Mouse (Mus musculus) hindbrain, embryonic 13.5 days (tissue): ENCODE measurements around the gene B4galt4. TPM values are rescaled to one million over a fixed set of nuclear protein-coding genes. Genes with fewer than 3 reads are reported as not detected.
"Not testable (repeated sequence)": the region's sequence is repeated elsewhere in the genome, so short reads cannot be mapped to it uniquely, and the experiment has no call there.

Experiments
- ATAC-seq: fragments of 200-750 bp; cut with Nextera tagmentation; 2 replicates; pipeline ENCODE4 v1.8.0; 2017; ENCODE audit warnings: moderate TSS enrichment; ENCODE audit not compliant: low FRiP score
- H3K27ac ChIP-seq: fragments of 300-500 bp; sonication (generic); 2 replicates; pipeline ENCODE4 v1.5.1; 2015; ENCODE audit warnings: inconsistent platforms, mild to moderate bottlenecking, moderate library complexity
- H3K27me3 ChIP-seq: fragments of 300-500 bp; sonication (generic); 2 replicates; pipeline ENCODE4 v1.6.1; 2015; ENCODE audit warnings: mild to moderate bottlenecking, inconsistent platforms
- H3K36me3 ChIP-seq: fragments of 300-500 bp; sonication (generic); 2 replicates; pipeline ENCODE4 v1.6.1; 2015; ENCODE audit warnings: mild to moderate bottlenecking, inconsistent platforms
- H3K4me1 ChIP-seq: fragments of 300-500 bp; sonication (generic); replicated peaks from 2 replicates; pipeline ENCODE4 v1.6.1; 2015; ENCODE audit warnings: inconsistent platforms
- H3K4me2 ChIP-seq: fragments of 300-500 bp; sonication (generic); 2 replicates; pipeline ENCODE4 v1.6.1; 2015; ENCODE audit warnings: inconsistent platforms, mild to moderate bottlenecking, moderate library complexity
- H3K4me3 ChIP-seq: fragments of 300-500 bp; sonication (generic); 2 replicates; pipeline ENCODE4 v1.5.1; 2015; ENCODE audit warnings: mild to moderate bottlenecking, inconsistent platforms
- H3K9ac ChIP-seq: fragments of 300-500 bp; sonication (generic); 2 replicates; pipeline ENCODE4 v1.6.1; 2015; ENCODE audit warnings: mild to moderate bottlenecking, inconsistent platforms
- H3K9me3 ChIP-seq: fragments of 300-500 bp; sonication (generic); 2 replicates; pipeline ENCODE4 v1.6.1; 2016; ENCODE audit warnings: inconsistent platforms
- WGBS: fragments of 180-500 bp; shearing (Covaris S2); methylation state at CpG from one replicate; pipeline ENCODE4 v1.1.7; 2015; 5-methylcytosine and 5-hydroxymethylcytosine counted together
- polyA plus RNA-seq: library from polyadenylated mRNA; unstranded; fragments of >200 nt; fragmentation: Nextera tagmentation; extraction: Ambion mirVana; gene quantifications from 2 replicates; pipeline ENCODE4 v1.2.1, GENCODE M21; 2015

Gene B4galt4
- polyA plus RNA-seq, 1 experiment from 2014 or later: 30.0 TPM

DNA sequence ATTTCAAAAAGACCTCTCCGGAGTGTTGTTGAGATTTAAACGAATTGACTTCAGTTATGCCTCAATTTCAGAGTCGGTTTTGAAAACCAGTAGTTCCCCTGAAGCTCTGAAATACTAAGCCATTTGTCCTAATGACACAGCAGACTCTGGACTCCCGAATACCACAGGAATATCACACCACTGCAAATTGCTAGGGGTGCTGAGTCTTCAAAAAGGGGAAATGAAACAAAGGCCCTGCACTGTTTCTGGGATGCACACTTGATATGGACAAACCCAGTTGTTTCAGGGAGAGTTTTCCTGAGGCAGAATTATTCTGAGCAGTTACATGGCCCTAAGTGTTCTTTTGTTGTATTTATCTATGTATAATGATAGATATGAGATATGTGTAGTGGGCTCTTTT, 30.8 kb upstream of the B4galt4 start:
- H3K27me3 ChIP-seq: no peaks in the 10 kb centered on the region
- peaks cover 13% of the 10 kb centered on the region for H3K4me1 ChIP-seq
- H3K4me3 ChIP-seq: peak overlapping the region; percentile 69
- peak overlapping the region; percentile 90 for H3K4me2 ChIP-seq
- ATAC-seq: no peak
- H3K27ac ChIP-seq: no peak overlapping the region
- H3K9me3 ChIP-seq: no peaks in the 10 kb centered on the region
- WGBS: 61% methylated on average over 4 of the region's 4 CpGs
- no peak overlapping the region for H3K9ac ChIP-seq
- no peaks in the 10 kb centered on the region for H3K36me3 ChIP-seq

DNA sequence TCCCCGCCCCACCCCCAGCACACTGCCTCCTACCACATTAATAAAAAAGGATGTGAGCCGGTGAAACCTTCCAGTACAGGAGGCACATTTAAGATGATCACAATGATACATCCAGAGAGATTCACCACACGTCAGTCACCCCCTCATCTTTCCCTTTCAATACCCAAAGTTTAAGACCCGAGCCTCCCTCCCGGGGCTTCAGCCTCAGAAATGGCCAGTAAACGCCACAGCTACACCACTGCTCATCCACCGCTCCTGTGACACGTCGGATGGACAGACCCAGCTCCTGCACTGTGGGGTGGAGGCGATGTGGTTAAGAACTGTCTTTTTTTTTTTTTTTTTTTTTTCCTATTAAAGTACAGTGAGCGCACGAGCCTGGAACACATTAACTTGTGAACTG, 30.0 kb upstream of the B4galt4 start:
- Histone ChIP-seq H3K9me3 (no peaks in the 10 kb centered on the region), H3K4me3 (peak overlapping the region; percentile 69), H3K4me1 (peaks cover 13% of the 10 kb centered on the region), H3K27me3 (no peaks in the 10 kb centered on the region), H3K36me3 (no peaks in the 10 kb centered on the region), H3K27ac (no peak overlapping the region), H3K9ac (peak overlapping the region; percentile 84), H3K4me2 (peak overlapping the region; percentile 90)
- ATAC-seq: peak; percentile 15; the same call in 1 of the 2 replicates
- WGBS: 6% methylated on average over 12 of the region's 12 CpGs

DNA sequence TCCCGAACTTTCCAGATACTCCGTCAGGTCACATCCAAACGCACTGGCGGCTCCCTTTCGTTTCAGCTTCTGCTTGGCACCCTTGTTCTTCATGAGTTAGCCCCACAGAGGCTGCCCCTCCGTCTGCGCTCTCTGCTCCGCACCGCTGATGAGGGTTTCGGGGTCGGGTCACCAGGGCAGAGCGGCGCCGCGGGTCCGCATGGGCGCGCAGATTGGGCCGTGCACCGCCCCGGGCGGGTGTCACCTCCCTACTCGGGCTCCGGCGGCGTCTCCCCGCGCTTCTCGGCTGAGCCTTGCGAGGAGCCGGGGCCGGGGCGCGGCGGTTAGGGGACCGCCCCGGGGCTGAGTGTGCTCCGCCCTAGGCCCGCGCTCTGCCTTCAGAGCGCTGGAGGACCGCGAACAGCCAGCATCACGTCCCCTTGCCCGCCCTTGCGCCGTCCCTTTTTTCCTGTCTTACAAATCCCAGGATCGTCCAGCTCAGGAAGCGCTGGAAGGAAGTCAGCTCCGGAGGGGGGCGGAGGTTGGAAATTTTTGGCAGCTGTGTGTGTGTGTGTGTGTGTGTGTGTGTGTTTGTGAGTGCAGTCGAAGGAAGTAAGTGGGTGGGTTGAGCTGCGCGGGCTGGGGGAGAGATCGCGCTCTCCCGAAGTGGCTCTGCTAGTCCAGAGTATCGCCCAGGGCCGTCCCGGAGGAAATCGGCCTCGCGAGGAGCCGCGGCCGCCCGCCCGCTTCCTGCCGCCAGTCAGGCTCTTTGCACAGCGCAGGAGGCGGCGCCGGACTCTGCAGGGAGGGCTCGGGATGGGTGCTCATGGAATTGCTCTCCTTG, 29.3 kb upstream of the B4galt4 start, which contains the start of gene Arhgap31:
Gene Arhgap31 (minus strand): TSS at position 694 of the 823 bp plus-strand sequence.
- peaks cover 13% of the 10 kb centered on the region for H3K4me1 ChIP-seq
- H3K4me3 ChIP-seq: peak within 1 kb of the TSS; percentile 69
- WGBS: under 1% methylated on average over 74 of the region's 74 CpGs
- H3K9me3 ChIP-seq: no peaks in the 10 kb centered on the region
- H3K4me2 ChIP-seq: peak within 1 kb of the TSS; percentile 90
- H3K27me3 ChIP-seq: no peaks in the 10 kb centered on the region
- no peaks in the 10 kb centered on the region for H3K36me3 ChIP-seq
- H3K9ac ChIP-seq: peak within 1 kb of the TSS; percentile 84
- peak; percentile 92 for ATAC-seq
- peak within 1 kb of the TSS; percentile 70 for H3K27ac ChIP-seq

DNA sequence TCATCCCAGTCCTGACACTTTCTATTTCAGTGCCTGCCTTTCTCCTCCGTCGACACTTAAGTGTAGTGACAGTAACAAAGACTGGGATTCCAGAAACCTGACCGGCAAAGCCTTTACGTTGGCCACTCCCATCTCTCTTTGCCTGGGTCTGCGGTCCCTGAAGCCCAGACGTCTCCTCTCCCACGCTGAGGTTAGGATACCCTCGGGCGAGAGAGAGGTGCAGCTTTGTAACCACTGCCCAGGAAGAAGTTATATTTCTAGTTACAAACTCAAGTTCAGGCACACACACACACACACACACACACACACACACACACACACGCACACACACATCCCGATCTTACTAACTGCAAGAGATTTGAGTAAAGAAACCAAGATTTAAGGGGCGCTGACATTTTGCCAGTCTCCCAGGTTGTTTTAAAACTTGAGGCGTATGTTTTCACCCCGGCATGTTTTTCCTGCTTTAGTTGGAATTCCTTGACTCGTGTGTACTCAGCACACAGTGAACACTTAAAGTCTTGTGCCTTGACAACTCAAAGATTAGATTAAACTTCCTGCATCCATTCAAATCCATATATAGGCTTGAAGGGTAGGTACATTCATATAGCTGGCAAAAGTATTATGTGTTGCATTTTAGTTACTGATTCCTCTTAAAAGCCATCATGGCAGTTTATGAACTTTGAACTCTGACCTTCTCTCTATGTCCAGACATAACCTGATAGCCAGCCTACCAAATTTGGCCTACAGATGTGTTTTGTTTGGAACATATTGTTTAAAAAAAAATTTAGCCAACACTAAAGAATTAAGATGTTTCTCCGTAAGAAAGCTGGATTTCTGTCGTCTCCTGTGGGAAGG, 28.4 kb upstream of the B4galt4 start:
- peaks cover 13% of the 10 kb centered on the region for H3K4me1 ChIP-seq
- H3K36me3 ChIP-seq: no peaks in the 10 kb centered on the region
- H3K4me2 ChIP-seq: peak overlapping the region; percentile 90
- peak overlapping the region; percentile 70 for H3K27ac ChIP-seq
- peak; percentile 67 for ATAC-seq
- H3K9me3 ChIP-seq: no peaks in the 10 kb centered on the region
- WGBS: 31% methylated on average over 17 of the region's 17 CpGs
- H3K27me3 ChIP-seq: no peaks in the 10 kb centered on the region
- H3K9ac ChIP-seq: peak overlapping the region; percentile 84
- peak overlapping the region; percentile 69 for H3K4me3 ChIP-seq

DNA sequence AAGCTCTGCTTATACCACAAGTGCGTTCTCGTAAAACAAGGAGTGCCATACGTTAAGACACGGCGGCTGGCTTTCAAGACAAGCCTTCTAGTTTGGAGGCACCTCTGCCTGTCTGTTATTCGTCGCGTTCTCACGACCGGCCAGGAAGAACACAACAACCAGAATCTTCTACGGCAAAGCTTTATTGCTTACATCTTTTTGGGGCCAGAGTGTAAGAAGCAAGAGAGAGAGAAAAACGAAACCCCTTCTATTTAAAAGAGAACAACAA, 27.9 kb upstream of the B4galt4 start:
- 73% methylated on average over 11 of the region's 12 CpGs for WGBS
- H3K27ac ChIP-seq, H3K4me3 ChIP-seq, H3K9me3 ChIP-seq, H3K36me3 ChIP-seq, ATAC-seq, H3K9ac ChIP-seq, H3K27me3 ChIP-seq: not testable (repeated sequence)
- peaks cover 13% of the 10 kb centered on the region for H3K4me1 ChIP-seq
- H3K4me2 ChIP-seq: peak overlapping the region; percentile 90

DNA sequence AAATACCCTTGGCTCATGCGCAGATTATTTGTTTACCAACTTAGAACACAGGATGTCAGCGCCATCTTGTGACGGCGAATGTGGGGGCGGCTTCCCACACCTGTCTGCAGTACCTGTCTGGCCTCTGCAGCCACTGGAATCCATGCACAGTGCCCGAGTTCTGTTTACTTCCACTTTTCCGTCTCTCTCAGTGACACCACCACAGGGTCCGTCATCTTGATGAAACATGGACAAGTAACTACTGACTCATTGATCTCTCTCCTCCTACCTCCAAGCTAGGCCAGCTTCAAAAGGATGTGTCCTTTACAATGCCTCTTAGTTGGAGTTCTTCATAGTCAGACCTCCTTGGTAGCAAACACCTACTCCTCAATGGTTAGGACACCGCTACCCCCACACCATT, 20.7 kb upstream of the B4galt4 start:
- WGBS: 93% methylated on average over 9 of the region's 9 CpGs

DNA sequence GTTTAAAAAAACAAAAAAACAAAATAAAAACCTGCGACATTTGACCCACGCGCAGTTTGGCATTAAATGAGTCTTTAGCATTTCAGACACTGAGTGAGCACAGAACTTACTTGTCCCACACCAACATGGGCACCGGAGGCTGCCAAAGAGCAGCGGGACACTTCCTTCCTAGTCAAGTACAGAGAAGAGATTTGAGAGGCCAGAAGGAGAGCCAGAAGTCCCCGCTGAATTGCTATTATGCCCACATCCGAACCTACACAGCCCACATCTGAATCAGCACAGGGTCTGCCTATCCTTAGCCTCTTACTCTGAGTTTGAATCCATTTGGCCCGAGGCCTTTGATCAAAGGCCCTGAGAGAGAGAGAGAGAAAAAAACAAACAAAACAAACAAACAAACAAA, 17.8 kb upstream of the B4galt4 start:
- H3K4me1 ChIP-seq: no peaks in the 10 kb centered on the region
- H3K27ac ChIP-seq: no peak overlapping the region
- WGBS: 86% methylated on average over 8 of the region's 8 CpGs
- no peaks in the 10 kb centered on the region for H3K9me3 ChIP-seq
- no peak overlapping the region for H3K4me3 ChIP-seq
- H3K36me3 ChIP-seq: no peaks in the 10 kb centered on the region
- no peaks in the 10 kb centered on the region for H3K27me3 ChIP-seq
- no peak overlapping the region for H3K4me2 ChIP-seq
- H3K9ac ChIP-seq: no peak overlapping the region
- ATAC-seq: no peak

More for the DNA sequence above, 20.7 kb upstream of the B4galt4 start:
- H3K36me3 ChIP-seq: no peaks in the 10 kb centered on the region
- no peak overlapping the region for H3K9ac ChIP-seq
- H3K4me1 ChIP-seq: no peaks in the 10 kb centered on the region
- no peak overlapping the region for H3K27ac ChIP-seq
- H3K27me3 ChIP-seq: no peaks in the 10 kb centered on the region
- ATAC-seq: no peak
- H3K9me3 ChIP-seq: no peaks in the 10 kb centered on the region
- H3K4me2 ChIP-seq: no peak overlapping the region
- H3K4me3 ChIP-seq: no peak overlapping the region

DNA sequence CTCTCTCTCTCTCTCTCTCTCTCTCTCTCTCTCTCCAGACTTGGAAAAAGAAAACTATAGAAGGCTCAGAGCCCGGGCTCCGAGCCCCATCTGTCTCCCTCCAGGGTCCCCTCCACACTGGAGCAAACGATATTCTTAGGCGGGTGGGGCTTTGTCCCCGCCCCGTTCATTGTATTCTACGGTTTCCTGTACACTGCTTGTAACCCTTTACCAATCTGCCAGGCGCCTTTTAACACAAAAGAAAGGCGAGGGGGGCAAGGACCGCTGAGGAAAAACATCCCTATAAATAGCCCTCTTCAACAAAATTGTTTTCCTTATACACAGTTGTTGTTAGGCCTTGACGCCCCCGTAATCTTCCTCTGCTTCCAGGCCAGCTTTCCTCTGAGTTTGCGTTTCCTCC, 17.1 kb upstream of the B4galt4 start:
- H3K27me3 ChIP-seq: no peaks in the 10 kb centered on the region
- no peaks in the 10 kb centered on the region for H3K4me1 ChIP-seq
- no peak overlapping the region for H3K4me2 ChIP-seq
- 57% methylated on average over 13 of the region's 13 CpGs for WGBS
- no peaks in the 10 kb centered on the region for H3K9me3 ChIP-seq
- no peak overlapping the region for H3K27ac ChIP-seq
- H3K4me3 ChIP-seq: no peak overlapping the region
- H3K36me3 ChIP-seq: no peaks in the 10 kb centered on the region
- no peak overlapping the region for H3K9ac ChIP-seq
- no peak for ATAC-seq

DNA sequence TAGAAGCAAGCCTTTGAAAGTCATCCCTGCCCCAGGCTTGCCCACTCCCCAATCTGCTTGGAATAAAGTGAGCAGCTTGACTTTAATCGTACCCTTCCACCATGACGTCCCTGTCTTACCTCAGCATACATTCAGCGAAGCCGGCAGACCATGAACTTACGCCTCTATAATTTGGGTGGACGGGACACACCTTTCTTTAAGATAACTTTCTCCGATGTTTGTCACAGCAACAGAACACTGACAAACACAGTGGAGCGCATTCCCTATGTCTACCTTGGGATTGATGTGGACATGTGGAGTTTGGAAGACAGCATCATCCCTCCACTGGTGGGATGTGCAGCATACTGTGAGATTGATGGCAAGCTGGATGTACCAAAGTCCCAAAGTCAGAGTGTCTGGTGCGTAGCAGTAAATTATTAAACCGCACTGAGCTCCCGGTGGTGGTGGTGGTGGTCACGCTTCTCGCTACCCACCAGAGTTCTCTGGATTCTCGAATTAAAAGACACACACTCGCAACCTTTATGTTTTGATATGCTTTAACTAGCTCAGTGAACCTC, 13.4 kb upstream of the B4galt4 start:
- ATAC-seq: no peak
- no peaks in the 10 kb centered on the region for H3K36me3 ChIP-seq
- no peaks in the 10 kb centered on the region for H3K4me1 ChIP-seq

DNA sequence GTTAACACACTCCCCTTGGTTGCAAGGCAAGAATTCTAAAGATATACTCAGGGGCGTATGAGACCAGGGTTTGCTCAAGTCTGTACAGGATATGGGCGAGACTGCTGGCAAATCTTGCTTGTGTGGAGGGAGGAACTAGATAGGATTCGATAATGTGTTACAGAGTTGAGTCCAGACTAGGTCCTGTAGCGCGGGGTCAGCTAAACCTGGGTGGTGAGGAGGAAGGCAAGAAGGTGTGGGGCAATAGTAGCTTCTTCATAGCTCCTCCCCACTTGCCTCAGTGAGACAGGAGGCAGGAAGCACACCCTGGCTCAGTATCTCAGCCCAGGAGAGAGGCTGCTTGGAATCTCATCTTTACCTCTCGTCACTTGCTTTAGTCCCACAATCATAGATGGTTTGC, 12.9 kb upstream of the B4galt4 start:
- no peaks in the 10 kb centered on the region for H3K36me3 ChIP-seq
- no peak overlapping the region for H3K4me3 ChIP-seq
- 0 out of 2 replicates have a peak, but pooled peaks have one; percentile 17 for ATAC-seq
- H3K4me1 ChIP-seq: no peaks in the 10 kb centered on the region
- no peak overlapping the region for H3K27ac ChIP-seq
- no peak overlapping the region for H3K9ac ChIP-seq
- H3K27me3 ChIP-seq: no peaks in the 10 kb centered on the region
- 83% methylated on average over 6 of the region's 6 CpGs for WGBS
- no peaks in the 10 kb centered on the region for H3K9me3 ChIP-seq
- no peak overlapping the region for H3K4me2 ChIP-seq

More for the DNA sequence above, 13.4 kb upstream of the B4galt4 start:
- Histone ChIP-seq H3K27ac (no peak overlapping the region), H3K9ac (no peak overlapping the region), H3K4me3 (no peak overlapping the region), H3K4me2 (no peak overlapping the region), H3K9me3 (no peaks in the 10 kb centered on the region), H3K27me3 (no peaks in the 10 kb centered on the region)
- WGBS: 91% methylated on average over 15 of the region's 15 CpGs

DNA sequence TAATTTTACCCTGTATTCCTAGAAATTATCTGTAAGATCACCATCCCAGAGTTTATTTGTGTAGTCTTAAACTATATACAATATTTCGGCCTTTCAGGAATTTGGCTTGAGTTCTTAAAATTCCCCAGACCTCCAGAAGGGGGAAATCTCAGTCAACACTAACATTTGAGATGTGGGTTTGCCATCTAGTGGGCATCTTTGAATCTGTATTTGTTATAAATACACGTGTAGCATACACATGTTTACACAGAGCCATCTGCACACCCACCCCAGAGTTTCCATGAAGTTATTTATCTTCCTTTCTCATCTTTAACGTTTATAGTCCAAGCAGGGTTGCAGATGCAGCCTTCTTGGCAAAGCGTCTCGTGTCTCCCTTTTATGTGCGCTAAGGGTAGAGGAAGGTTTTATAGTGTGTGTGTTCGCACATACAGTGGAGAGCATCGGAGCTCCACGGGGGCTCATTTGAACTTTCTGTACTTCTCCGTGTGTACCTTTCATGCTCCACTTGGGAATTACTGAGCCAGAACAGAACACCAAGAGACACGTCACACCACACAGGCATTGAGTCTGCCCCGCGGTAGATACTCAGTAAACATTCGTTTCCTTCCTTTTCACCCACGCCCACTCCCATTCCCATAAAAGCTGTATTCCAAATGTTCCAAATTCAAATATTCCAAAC, 12.3 kb upstream of the B4galt4 start:
- H3K4me1 ChIP-seq: no peaks in the 10 kb centered on the region
- H3K4me3 ChIP-seq: no peak overlapping the region
- 64% methylated on average over 15 of the region's 15 CpGs for WGBS
- H3K9ac ChIP-seq: no peak overlapping the region
- H3K4me2 ChIP-seq: no peak overlapping the region; the same call in 1 of the 2 replicates
- no peaks in the 10 kb centered on the region for H3K36me3 ChIP-seq
- H3K27me3 ChIP-seq: no peaks in the 10 kb centered on the region
- H3K9me3 ChIP-seq: no peaks in the 10 kb centered on the region
- 0 out of 2 replicates have a peak, but pooled peaks have one; percentile 39 for ATAC-seq
- no peak overlapping the region for H3K27ac ChIP-seq

DNA sequence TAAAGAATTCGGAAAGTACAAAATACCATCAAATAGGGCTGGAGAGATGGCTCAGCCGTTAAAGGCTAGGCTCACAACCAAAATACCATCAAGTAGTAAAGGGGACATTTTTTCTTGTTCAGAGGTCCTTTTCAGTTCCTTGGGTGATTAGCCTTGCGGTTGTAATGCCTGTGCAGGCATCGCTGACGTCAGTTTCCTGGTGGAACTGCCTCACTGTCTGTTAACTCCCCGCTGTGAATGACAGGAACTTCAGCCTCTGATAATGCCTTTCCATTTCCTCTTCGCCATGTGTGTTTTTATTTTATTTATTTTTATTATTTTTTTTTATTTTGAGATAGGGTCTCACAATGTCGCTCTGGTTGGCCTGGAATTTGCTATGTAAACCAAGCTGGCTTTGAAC, 11.1 kb upstream of the B4galt4 start:
- 69% methylated on average over 8 of the region's 8 CpGs for WGBS
- no peak overlapping the region for H3K27ac ChIP-seq
- ATAC-seq: no peak
- H3K9ac ChIP-seq: no peak overlapping the region
- H3K4me3 ChIP-seq: no peak overlapping the region
- H3K9me3 ChIP-seq: no peaks in the 10 kb centered on the region
- H3K4me2 ChIP-seq: no peak overlapping the region
- no peaks in the 10 kb centered on the region for H3K36me3 ChIP-seq
- no peaks in the 10 kb centered on the region for H3K4me1 ChIP-seq
- no peaks in the 10 kb centered on the region for H3K27me3 ChIP-seq
